Mouse (Mus musculus) colon, adult 2 months (tissue): Measurements from ENCODE around the gene Iqcf4. TPM values are rescaled to one million over a fixed set of nuclear protein-coding genes. Genes with fewer than 3 reads are reported as not detected.

Experiments
- polyA plus RNA-seq: library from polyadenylated mRNA; depleted of rRNA; stranded (reverse); fragments of >200 nt; gene quantifications from 2 replicates; pipeline ENCODE4 v1.2.3, GENCODE M21; 2012; rRNA removed

Iqcf4 gene
- polyA plus RNA-seq, result not detected in 2 replicates

DNA sequence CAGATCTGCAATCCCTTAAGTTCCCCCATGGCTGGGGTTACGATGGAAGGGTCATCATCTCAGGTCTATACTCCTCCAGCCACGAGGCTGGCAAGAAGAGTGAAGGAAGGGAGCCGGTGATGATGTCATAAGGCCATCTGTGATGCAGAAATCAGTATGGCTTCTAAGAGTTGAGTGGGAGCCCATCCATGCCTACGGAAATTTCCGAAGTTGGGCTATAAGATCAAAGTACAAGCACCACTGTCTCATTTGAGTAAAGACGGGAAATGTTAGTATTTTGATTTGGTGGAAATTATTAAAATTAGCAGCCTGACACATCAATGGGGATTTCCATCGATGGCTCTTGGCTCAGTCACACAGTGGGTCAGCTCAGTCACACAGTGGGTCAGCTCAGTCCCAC lies at the start of gene Iqcf4:
Gene Iqcf4 (minus strand): TSS at position 101 of the 400 bp plus-strand sequence.

DNA sequence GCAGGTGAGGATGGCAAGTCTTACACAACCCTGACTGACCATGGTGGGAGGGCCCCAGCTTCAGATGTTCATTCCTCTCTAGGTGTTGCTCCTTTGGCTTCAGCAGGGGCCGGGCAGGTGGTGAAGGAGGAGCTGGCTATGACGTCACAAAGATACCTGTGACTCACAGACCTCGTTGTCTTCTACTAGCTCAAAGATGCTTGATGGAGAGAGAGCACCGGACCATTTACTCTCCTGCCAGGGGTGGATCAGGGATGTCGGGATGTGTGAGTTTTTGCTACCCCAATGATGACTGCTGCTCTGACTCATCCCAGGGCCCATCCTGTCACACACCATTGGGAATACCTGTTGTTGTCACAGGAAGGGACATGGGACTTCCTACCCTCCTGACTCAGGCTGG lies 9.3 kb downstream of the Iqcf4 start, which contains the start of gene Iqcf3:
Gene Iqcf3 (minus strand): TSS at position 101 of the 400 bp plus-strand sequence.

Other genes with a start within 250 kb of the Iqcf4 start
- 37.7 and 48.3 TPM in 2 replicates for gene Dusp7, start 202.4 kb downstream of the Iqcf4 start, polyA plus RNA-seq
- gene Rpl29, start 141.5 kb downstream of the Iqcf4 start, polyA plus RNA-seq, result 438 and 578 TPM in 2 replicates
- 31.0 and 32.7 TPM in 2 replicates for gene Acy1, start 132.7 kb downstream of the Iqcf4 start, polyA plus RNA-seq
- gene Abhd14b, start 123.5 kb downstream of the Iqcf4 start, polyA plus RNA-seq, result 116 and 124 TPM in 2 replicates
- 29.0 and 34.0 TPM in 2 replicates for gene Abhd14a, start 123.3 kb downstream of the Iqcf4 start, polyA plus RNA-seq
- 48.5 and 48.7 TPM in 2 replicates for gene Pcbp4, start 117.7 kb downstream of the Iqcf4 start, polyA plus RNA-seq
- gene Gpr62, start 105.1 kb downstream of the Iqcf4 start, polyA plus RNA-seq, result 0.25 and 0.47 TPM in 2 replicates
- 25.4 and 27.9 TPM in 2 replicates for gene Rrp9, start 95.0 kb downstream of the Iqcf4 start, polyA plus RNA-seq
- 38.7 and 42.4 TPM in 2 replicates for gene Parp3, start 94.0 kb downstream of the Iqcf4 start, polyA plus RNA-seq
- not detected in 2 replicates for gene Iqcf1, start 71.0 kb downstream of the Iqcf4 start, polyA plus RNA-seq
- gene Iqcf5, start 56.4 kb downstream of the Iqcf4 start, polyA plus RNA-seq, result not detected in 2 replicates
- not detected in 2 replicates for gene Iqcf3, start 9.4 kb downstream of the Iqcf4 start, polyA plus RNA-seq
- gene Iqcf6, start 55.6 kb upstream of the Iqcf4 start, polyA plus RNA-seq, result not detected in 2 replicates
- 0.06 TPM in 2 replicates for gene Grm2, start 85.1 kb upstream of the Iqcf4 start, polyA plus RNA-seq
- 131 and 150 TPM in 2 replicates for gene Tex264, start 114.9 kb upstream of the Iqcf4 start, polyA plus RNA-seq
- gene Rad54l2, start 218.2 kb upstream of the Iqcf4 start, polyA plus RNA-seq, result 18.8 and 26.7 TPM in 2 replicates